Mouse (Mus musculus) heart, postnatal 14 days (tissue): ENCODE data around the gene Carm1. TPM values are rescaled to one million over a fixed set of nuclear protein-coding genes. Genes with fewer than 3 reads are reported as not detected.
"Not testable (repeated sequence)": the region's sequence is repeated elsewhere in the genome, so short reads cannot be mapped to it uniquely, and the experiment has no call there.

ENCODE experiments used
- DNase-seq, 2 experiments: peaks; one replicate each; pipeline ENCODE4 v3.0.0; 2021 to 2022
- intact Hi-C: fragments of 180-260 bp; cut with DNase I; formaldehyde crosslinking; loops from one replicate; pipeline ENCODE4 v1.15.1; 2025
- total RNA-seq, 2 experiments: library from RNA; stranded (reverse); gene quantifications; 2 replicates each; pipeline ENCODE4 v1.2.3; 2021

Carm1 gene
- total RNA-seq, 2 experiments from 2014 or later, result 50.3 to 54.2 TPM

- no peak for DNase-seq
These were observed 22.1 kb downstream of the Carm1 start for GRCm38 (mm10) chr9:21568657-21569255.

GRCm38 (mm10) chr9:21574012-21574801 lies 27.5 kb downstream of the Carm1 start:
- DNase-seq, result peak in 1 of 2 experiments; percentile 31
- intact Hi-C loops, result no loop called here

More at GRCm38 (mm10) chr9:21568657-21569255, 22.1 kb downstream of the Carm1 start:
- intact Hi-C loops, result no loop called here

- no peak for DNase-seq
- intact Hi-C loops, result no loop called here
These were observed 28.6 kb downstream of the Carm1 start for GRCm38 (mm10) chr9:21575253-21575652.

DNA sequence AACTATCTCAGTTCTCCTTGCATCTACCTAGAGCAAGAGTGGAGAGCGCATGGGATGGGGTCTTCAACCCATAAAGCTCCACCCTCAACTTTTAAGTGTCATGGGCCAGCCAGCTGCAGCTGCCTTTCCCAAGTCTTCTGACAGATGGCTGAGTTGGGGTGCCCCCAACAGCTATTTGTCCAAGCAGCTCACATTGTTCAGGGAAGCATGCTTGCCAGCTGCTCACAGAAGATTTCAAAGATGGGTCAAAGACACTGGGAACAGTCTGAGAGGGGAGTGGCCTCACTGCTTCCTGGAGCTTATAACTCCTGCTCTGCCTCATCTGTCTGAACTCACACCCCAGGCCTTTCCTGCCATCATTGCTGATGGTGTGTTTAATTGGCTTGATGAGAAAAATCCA lies 29.6 kb downstream of the Carm1 start:
- intact Hi-C loops, result no loop called here
- no peak for DNase-seq

DNA sequence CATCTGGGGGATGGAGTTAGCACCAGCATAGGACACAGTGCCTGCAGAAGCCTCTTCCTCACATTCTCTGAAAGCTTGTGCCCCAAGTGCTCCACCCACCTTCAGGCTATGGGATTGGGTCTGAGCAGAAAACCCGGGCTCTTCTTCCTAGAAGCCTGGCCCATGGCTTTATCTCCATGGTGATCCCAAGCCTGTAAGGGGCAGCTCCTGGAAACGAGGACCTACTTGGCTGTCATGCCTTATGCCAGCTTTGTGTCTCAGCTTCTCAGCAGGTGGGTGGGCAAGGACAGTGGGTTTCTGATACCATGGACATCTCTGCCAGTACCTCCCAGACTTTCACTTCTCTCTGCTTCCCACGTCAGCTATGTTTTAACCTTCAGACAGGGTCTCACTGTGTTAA lies 31.5 kb downstream of the Carm1 start:
- intact Hi-C loops, result no loop called here
- no peak for DNase-seq

- DNase-seq, result no peak
- intact Hi-C loops, result no loop called here
These were observed 38.7 kb downstream of the Carm1 start for GRCm38 (mm10) chr9:21585401-21585800.

- intact Hi-C loops, result no loop called here
- no peak for DNase-seq
These were observed 41.1 kb downstream of the Carm1 start for GRCm38 (mm10) chr9:21587678-21588349.

- no peak for DNase-seq
- intact Hi-C loops, result no loop called here
These were observed 41.7 kb downstream of the Carm1 start for GRCm38 (mm10) chr9:21588350-21588749.

DNA sequence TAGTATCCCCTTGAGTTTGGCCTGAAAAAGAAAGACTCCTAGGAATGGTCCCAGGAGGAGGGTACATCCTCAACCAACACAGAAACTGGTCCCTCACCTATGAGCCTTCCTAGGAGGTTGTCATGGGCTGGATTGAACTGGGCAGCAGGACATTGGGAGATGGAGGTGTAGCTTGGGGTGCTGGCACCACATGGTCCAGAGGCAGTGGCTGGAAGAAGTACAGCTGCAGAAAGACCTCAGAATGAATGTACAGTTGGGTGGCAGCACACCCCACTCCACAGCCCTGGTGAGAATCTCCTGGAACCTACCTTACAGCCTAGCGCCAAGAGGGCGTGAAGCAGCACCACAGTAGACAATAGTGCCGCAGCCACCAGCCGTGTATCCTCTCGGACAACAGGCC lies 42.8 kb downstream of the Carm1 start:
- intact Hi-C loops, result no loop called here
- no peak for DNase-seq

DNA sequence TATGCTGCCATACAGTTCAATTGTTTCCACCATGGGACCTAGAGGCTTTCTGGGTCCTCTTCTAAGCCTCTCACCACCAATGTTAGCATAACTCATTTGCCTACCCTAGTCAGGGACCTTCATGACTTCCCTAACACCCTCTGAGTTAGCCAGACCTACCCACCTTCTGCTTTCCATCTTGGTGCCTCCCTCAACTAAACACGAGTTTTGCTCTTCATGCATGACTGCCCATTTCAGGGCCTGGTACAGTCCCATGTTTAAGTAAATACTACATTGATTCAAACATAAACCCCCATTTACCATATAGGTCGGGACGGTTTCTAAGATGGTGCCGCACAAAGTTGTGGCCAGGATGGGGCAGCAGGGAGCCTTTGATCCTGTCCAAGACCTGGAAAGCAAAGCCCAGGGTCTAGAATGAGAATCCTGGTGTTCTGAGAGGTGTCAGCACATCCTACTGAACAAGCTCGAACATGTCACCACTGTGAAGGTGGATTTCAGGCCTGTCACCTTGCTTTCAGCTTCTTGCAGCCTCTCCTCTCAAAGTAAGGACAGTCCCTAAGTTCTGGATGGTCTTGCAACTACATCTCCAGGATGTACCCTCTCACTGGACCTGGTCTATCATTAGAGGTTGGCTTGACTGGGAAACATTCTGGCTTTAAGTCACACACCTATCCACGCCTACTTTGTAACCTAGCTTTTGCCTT lies 44.6 kb downstream of the Carm1 start:
- intact Hi-C loops, result loop anchor here (5.0 kb wide), 1 partner anchor 44 kb away; the partner anchor contains the start of gene Carm1
- no peak for DNase-seq

DNA sequence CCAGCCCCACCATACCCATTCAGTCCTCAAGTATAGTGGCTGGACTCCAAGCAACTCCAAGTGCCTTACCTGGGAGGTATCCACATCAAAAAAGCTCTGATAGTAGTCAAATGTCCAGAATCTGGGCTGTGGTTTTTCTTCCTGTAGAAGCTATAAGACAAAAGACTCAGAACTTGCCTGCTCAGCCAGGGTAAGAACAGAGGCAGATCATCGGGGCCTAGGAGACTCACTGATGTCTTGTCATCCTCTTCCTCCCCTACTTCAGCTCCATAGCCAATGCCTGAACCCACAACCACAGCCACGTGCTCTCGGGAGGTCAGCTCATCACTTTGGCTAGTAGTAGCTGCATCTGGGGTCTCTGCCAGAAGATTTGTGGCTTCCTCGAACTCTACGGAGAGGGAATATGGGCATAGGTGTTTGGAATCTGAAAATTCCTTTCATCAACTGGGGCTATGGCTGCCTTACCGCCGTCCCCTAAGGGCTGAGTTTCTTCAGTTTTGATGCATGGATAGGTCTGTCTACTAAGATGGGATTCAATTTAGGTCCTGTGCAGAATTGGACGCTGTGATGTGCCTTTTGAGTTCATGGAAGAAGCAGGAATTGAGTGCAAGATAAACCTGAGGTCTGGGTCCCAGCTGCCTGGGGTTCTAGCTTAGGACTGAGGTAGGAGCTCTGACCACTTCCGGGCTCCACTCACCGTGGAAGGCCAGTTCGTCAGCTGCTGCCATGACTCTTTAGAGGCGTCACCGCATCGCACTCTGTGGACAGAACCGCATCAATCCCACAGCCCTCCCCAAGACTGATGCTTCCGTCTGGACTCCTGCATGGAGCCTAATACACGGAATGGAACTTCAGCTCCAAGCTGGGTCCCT lies 45.4 kb downstream of the Carm1 start:
- intact Hi-C loops, result loop anchor here (5.0 kb wide), 1 partner anchor 45 kb away; the partner anchor contains the start of gene Carm1
- DNase-seq, result no peak

GRCm38 (mm10) chr9:21592703-21593121 lies 46.0 kb downstream of the Carm1 start, which contains the start of the genes Timm29 and Yipf2:
Timm29 (plus strand) TSS chr9:21592722.
Yipf2 (minus strand) TSS chr9:21592828.
- peak; percentile 84 to 90 for DNase-seq
- intact Hi-C loops, result loop anchor here (5.0 kb wide), 1 partner anchor 45 kb away; the partner anchor contains the start of gene Carm1

DNA sequence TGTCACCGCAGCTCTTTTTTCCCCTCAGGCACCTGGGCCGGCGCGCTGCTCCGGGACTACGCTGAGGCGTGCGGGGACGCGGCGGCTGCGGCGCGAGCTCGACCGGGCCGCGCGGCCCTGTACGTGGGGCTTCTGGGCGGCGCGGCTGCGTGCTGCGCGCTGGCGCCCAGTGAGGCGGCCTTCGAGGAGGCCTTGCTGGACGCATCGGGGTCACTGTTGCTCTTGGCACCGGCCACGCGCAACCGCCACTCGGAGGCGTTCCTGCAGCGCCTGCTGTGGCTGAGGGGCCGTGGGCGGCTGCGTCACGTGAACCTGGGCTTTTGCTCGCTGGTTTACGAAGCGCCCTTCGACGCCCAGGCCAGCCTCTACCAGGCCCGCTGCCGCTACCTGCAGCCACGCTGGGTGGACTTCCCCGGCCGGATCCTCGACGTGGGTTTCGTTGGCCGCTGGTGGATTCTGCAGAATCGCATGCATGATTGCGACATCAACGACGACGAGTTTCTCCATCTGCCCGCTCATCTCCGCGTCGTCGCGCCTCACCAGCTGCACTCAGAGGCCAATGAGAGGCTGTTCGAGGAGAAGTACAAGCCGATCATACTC lies 46.5 kb downstream of the Carm1 start:
- intact Hi-C loops, result loop anchor here (5.0 kb wide), 1 partner anchor 46 kb away; the partner anchor contains the start of gene Carm1
- peak; percentile 21 to 51 for DNase-seq

- DNase-seq, result not testable (repeated sequence)
- intact Hi-C loops, result loop anchor here (5.0 kb wide), 1 partner anchor 47 kb away; the partner anchor contains the start of gene Carm1
These were observed 47.7 kb downstream of the Carm1 start for GRCm38 (mm10) chr9:21594350-21594749.

GRCm38 (mm10) chr9:21594838-21595237 lies 48.1 kb downstream of the Carm1 start:
- intact Hi-C loops, result loop anchor here (5.0 kb wide), 1 partner anchor 48 kb away; the partner anchor contains the start of gene Carm1
- DNase-seq, result no peak

DNA sequence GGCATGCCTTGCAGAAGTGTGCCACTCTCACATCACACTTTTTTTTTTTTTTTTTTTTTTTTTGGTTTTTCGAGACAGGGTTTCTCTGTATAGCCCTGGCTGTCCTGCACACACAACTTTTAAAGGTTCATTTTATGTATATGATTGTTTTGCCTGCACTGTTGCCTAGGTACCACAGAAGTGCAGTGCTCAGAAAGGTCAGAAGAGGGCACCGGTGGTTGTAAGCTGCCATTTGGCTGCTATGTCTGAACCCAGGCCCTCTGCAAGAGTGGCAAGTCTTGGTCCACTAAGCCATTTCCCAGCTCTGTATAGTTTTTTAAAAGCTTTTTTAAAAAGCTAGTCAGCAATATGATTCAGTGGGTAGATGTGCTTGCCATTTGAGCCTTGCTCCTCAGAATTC lies 51.5 kb downstream of the Carm1 start:
- intact Hi-C loops, result no loop called here

DNA sequence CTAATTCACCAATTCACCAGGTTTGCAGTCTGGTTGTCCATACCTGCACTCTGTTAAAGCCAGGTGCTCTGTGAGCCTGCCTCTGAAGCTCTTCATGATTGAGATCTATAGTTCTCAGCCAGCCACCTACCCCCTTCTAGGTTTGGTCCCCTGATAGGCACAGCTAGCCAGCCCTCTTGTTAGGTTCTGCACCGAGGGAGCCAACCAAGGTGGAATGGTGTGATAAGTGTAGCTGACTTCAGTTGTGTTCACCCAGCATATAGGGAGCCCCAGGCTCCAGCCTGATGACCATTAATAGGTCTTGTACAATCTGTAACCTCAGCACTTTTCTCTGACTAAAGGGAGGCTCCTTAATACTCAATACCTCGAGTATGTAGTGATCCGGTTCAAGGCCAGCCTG lies 53.5 kb downstream of the Carm1 start:
- intact Hi-C loops, result loop anchor here (10.0 kb wide), 1 partner anchor 205 kb away; no protein-coding TSS in a partner anchor
- no peak for DNase-seq

More for the DNA sequence above, 51.5 kb downstream of the Carm1 start:
- peak in 1 of 2 experiments; percentile 26 for DNase-seq

DNA sequence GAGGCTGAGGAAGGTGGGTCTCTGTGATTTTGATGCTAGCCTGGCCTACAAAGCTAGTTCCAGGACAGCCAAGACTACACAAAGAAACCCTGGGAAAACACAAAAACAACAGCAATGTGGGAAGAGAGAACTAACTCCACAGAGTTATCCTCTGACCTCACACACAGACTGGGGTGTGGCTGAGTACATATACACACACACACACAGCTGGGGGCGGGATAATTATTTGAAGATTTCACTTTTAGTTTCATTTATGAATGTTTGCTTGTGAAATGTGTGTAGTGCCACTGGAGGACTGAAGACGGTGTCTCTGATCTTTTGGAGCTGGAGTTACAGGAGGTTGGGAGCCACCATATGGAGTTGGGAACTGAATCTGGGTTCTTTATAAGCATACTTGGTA lies 54.4 kb downstream of the Carm1 start:
- intact Hi-C loops, result loop anchor here (10.0 kb wide), 1 partner anchor 204 kb away; no protein-coding TSS in a partner anchor
- DNase-seq, result no peak
